Comparison of ENCODE assay signal across 8 mouse cellular contexts in the genomic region with DNA sequence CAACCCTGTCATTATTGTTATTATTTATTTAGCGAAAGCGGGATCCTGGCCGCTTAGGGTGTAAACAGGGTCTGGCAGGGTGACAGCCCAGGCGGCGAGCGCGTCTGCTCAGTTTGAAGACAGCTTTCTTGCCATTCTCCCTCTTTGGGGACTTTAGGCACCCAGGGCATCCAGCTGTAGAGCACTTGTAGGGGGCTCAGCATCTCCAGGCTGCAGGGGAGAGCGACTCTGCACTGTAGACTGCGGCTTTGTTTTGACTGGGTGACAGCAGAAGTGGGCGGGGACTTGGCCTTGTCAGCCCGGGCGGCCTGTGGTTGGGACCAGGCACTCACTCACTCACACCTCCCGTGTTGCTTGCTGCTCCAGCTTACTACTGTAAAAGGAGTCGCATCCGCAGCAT. TPM values are rescaled to one million over a fixed set of nuclear protein-coding genes. Genes with fewer than 3 reads are reported as not detected.
DNase-seq lines count a peak whose midpoint lies in the region.

No protein-coding gene starts in this region.

- peak overlapping the region; percentile 90 for H3K4me3 ChIP-seq in hindbrain, embryonic 10.5 days
- H3K4me3 ChIP-seq in macrophage (ENCODE audit: inconsistent target), result peak overlapping the region; percentile 81

- WGBS in hindbrain, embryonic 10.5 days, result 0% methylated on average over 15 of the region's 15 CpGs
- WGBS in macrophage (ENCODE audit: missing documents), result 0% methylated on average over 15 of the region's 15 CpGs

- H3K79me2 ChIP-seq in macrophage (ENCODE audit: inconsistent target), result peaks cover 54% of the 10 kb centered on the region

- peak overlapping the region; percentile 99 for H3K27ac ChIP-seq in hindbrain, embryonic 10.5 days
- H3K27ac ChIP-seq in macrophage, result no peak overlapping the region

- H3K9me3 ChIP-seq in hindbrain, embryonic 10.5 days, result no peaks in the 10 kb centered on the region

- no peaks in the 10 kb centered on the region for H3K27me3 ChIP-seq in hindbrain, embryonic 10.5 days (ENCODE audit: insufficient read depth, poor library complexity, severe bottlenecking)

- H3K36me3 ChIP-seq in hindbrain, embryonic 10.5 days, result no peaks in the 10 kb centered on the region
- no peaks in the 10 kb centered on the region for H3K36me3 ChIP-seq in macrophage (ENCODE audit: inconsistent target)

- H3K4me1 ChIP-seq in hindbrain, embryonic 10.5 days (replicated peaks), result peaks cover 31% of the 10 kb centered on the region

- DNase-seq in Muller cell, postnatal 12 days (ENCODE audit: inconsistent ontology term), result peak; percentile 84
- DNase-seq in cerebellum, adult 8-10 months, result peak; percentile 86
- DNase-seq in forelimb bud, embryonic 11.5 days (ENCODE audit: low read depth, low spot score), result peak; percentile 61
- peak; percentile 75 for DNase-seq in hindbrain, embryonic 10.5 days (ENCODE audit: low spot score)
- peak; percentile 54 to 72 for DNase-seq in layer of hippocampus, postnatal 14 days (ENCODE audit: low spot score in 2 of 2)
- peak; percentile 73 for DNase-seq in right cerebral cortex, adult 18-20 months
- DNase-seq in urinary bladder, adult 2 months (ENCODE audit: low spot score), result peak; percentile 58

RNA-seq across cellular contexts. Expression of a gene that starts 1.5 kb away (rescaled TPM):
- 2.5 TPM in 2 replicates for polyA plus RNA-seq in hindbrain, embryonic 10.5 days (2016; fragmentation: Nextera tagmentation; extraction: Ambion mirVana)
- total RNA-seq in layer of hippocampus, postnatal 14 days (2021), result 10 to 100 TPM; 13.4 to 15.5 TPM
- total RNA-seq in macrophage (2018; cell fraction: chromatin; rRNA removed), result 10 to 100 TPM; 11.6 to 74.1 (median 51.0) TPM
- 10 to 100 TPM; 19.6 to 38.4 (median 29.4) TPM for total RNA-seq in macrophage (2018; cell fraction: cytosol; rRNA removed)
- total RNA-seq in macrophage (2018; cell fraction: nucleus; rRNA removed), result 10 to 100 TPM; 11.3 to 64.2 (median 37.4) TPM
- polyA plus RNA-seq in macrophage (2018), result 14.0 to 30.7 TPM (median 17.0 TPM) in 3 replicates
- 31.5 and 35.5 TPM in 2 replicates for polyA plus RNA-seq in urinary bladder, adult 2 months (2012; rRNA removed)

RNA-seq across cellular contexts. Expression of a gene that starts 28.9 kb away (rescaled TPM):
- 0.18 and 0.29 TPM in 2 replicates for polyA plus RNA-seq in hindbrain, embryonic 10.5 days (2016; fragmentation: Nextera tagmentation; extraction: Ambion mirVana)
- total RNA-seq in layer of hippocampus, postnatal 14 days (2021), result not detected
- not detected for total RNA-seq in macrophage (2018; cell fraction: chromatin; rRNA removed)
- not detected for total RNA-seq in macrophage (2018; cell fraction: cytosol; rRNA removed)
- not detected for total RNA-seq in macrophage (2018; cell fraction: nucleus; rRNA removed)
- polyA plus RNA-seq in macrophage (2018), result not detected in 3 replicates
- polyA plus RNA-seq in urinary bladder, adult 2 months (2012; rRNA removed), result not detected in 2 replicates
